Mouse (Mus musculus) stomach, embryonic 15.5 days (tissue): Measurements from ENCODE around the gene Adora2b. TPM values are rescaled to one million over a fixed set of nuclear protein-coding genes. Genes with fewer than 3 reads are reported as not detected.

ENCODE experiments used
- ATAC-seq: fragments of 200-750 bp; cut with Nextera tagmentation; 2 replicates; pipeline ENCODE4 v1.8.0; 2017; ENCODE audit warnings: low read depth, moderate number of reproducible peaks, moderate TSS enrichment; ENCODE audit not compliant: insufficient read depth, low FRiP score
- H3K27ac ChIP-seq: fragments of 300-500 bp; sonication (generic); 2 replicates; pipeline ENCODE4 v1.5.1; 2015; ENCODE audit warnings: mild to moderate bottlenecking, inconsistent platforms
- H3K27me3 ChIP-seq: fragments of 300-500 bp; sonication (generic); replicated peaks from 2 replicates; pipeline ENCODE4 v1.6.1; 2015; ENCODE audit warnings: inconsistent platforms
- H3K36me3 ChIP-seq: fragments of 300-500 bp; sonication (generic); 2 replicates; pipeline ENCODE4 v1.6.1; 2015; ENCODE audit warnings: inconsistent platforms
- H3K4me1 ChIP-seq: fragments of 300-500 bp; sonication (generic); 2 replicates; pipeline ENCODE4 v1.6.1; 2015; ENCODE audit warnings: inconsistent platforms
- H3K4me2 ChIP-seq: fragments of 300-500 bp; sonication (generic); 2 replicates; pipeline ENCODE4 v1.6.1; 2015; ENCODE audit warnings: mild to moderate bottlenecking, inconsistent platforms
- H3K4me3 ChIP-seq: fragments of 300-500 bp; sonication (generic); replicated peaks from 2 replicates; pipeline ENCODE4 v1.5.1; 2015; ENCODE audit warnings: inconsistent platforms
- H3K9ac ChIP-seq: fragments of 300-500 bp; sonication (generic); 2 replicates; pipeline ENCODE4 v1.6.1; 2015; ENCODE audit warnings: inconsistent platforms
- H3K9me3 ChIP-seq: fragments of 300-500 bp; sonication (generic); 2 replicates; pipeline ENCODE4 v1.6.1; 2016; ENCODE audit warnings: inconsistent platforms
- WGBS: fragments of 180-500 bp; shearing (Covaris S2); methylation state at CpG from one replicate; pipeline ENCODE4 v1.1.7; 2015; 5-methylcytosine and 5-hydroxymethylcytosine counted together
- polyA plus RNA-seq: library from polyadenylated mRNA; unstranded; fragments of >200 nt; fragmentation: Nextera tagmentation; extraction: Ambion mirVana; gene quantifications from 2 replicates; pipeline ENCODE4 v1.2.1, GENCODE M21; 2015

Gene Adora2b
- polyA plus RNA-seq, 1 experiment from 2014 or later: 7.1 TPM

GRCm38 (mm10) chr11:62298883-62299282, 50.1 kb downstream of the Adora2b start:
- no peak overlapping the region for H3K4me3 ChIP-seq
- no peaks in the 10 kb centered on the region for H3K27me3 ChIP-seq
- H3K36me3 ChIP-seq: no peaks in the 10 kb centered on the region
- H3K4me2 ChIP-seq: no peak overlapping the region
- no peak overlapping the region for H3K27ac ChIP-seq
- ATAC-seq: no peak
- no peak overlapping the region for H3K9ac ChIP-seq
- H3K4me1 ChIP-seq: no peaks in the 10 kb centered on the region
- 83% methylated on average over 6 of the region's 6 CpGs for WGBS
- H3K9me3 ChIP-seq: no peaks in the 10 kb centered on the region

- no peaks in the 10 kb centered on the region for H3K27me3 ChIP-seq
- no peak overlapping the region for H3K4me3 ChIP-seq
- ATAC-seq: no peak
- 95% methylated on average over 2 of the region's 2 CpGs for WGBS
- no peak overlapping the region for H3K4me2 ChIP-seq
- H3K4me1 ChIP-seq: no peaks in the 10 kb centered on the region
- no peak overlapping the region for H3K27ac ChIP-seq
- H3K9me3 ChIP-seq: no peaks in the 10 kb centered on the region
- H3K9ac ChIP-seq: no peak overlapping the region
- no peaks in the 10 kb centered on the region; the same call in none of the 2 replicates for H3K36me3 ChIP-seq
Measured at GRCm38 (mm10) chr11:62305866-62306265, 57.1 kb downstream of the Adora2b start.

GRCm38 (mm10) chr11:62309296-62309695, 60.5 kb downstream of the Adora2b start:
- H3K4me1 ChIP-seq: no peaks in the 10 kb centered on the region
- H3K27ac ChIP-seq: no peak overlapping the region
- no peaks in the 10 kb centered on the region for H3K27me3 ChIP-seq
- no peak overlapping the region for H3K4me3 ChIP-seq
- peaks cover 15% of the 10 kb centered on the region for H3K36me3 ChIP-seq
- H3K9me3 ChIP-seq: no peaks in the 10 kb centered on the region
- ATAC-seq: no peak
- H3K9ac ChIP-seq: no peak overlapping the region
- 91% methylated on average over 2 of the region's 2 CpGs for WGBS
- H3K4me2 ChIP-seq: no peak overlapping the region

DNA sequence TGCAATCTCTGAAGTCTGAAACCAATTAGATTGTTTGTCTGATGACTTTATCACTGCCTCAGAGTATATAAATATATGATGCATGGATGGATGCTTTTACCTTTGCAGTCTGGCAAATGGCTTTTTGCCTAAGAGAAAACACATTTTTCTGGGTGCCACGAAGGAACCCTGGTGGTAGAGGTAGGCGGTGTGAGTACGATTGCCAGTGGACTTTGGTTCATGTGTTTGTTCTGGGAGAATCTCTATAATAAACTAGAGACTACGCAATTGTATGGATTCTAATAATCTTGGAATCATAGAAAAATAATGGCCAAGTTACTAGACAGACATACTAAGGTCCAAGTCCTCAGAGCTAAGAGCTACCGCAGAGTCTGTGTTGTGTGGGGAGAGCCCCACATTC, 66.2 kb downstream of the Adora2b start:
- H3K4me3 ChIP-seq: no peak overlapping the region
- ATAC-seq: no peak
- H3K4me1 ChIP-seq: no peaks in the 10 kb centered on the region
- H3K9ac ChIP-seq: no peak overlapping the region
- no peak overlapping the region for H3K27ac ChIP-seq
- peaks cover 36% of the 10 kb centered on the region for H3K36me3 ChIP-seq
- no peaks in the 10 kb centered on the region for H3K27me3 ChIP-seq
- H3K9me3 ChIP-seq: no peaks in the 10 kb centered on the region
- WGBS: 94% methylated on average over 5 of the region's 5 CpGs
- no peak overlapping the region for H3K4me2 ChIP-seq

Other genes with a start within 250 kb of the Adora2b start
- 18.7 and 21.1 TPM in 2 replicates for gene Zswim7, start 32.4 kb downstream of the Adora2b start, polyA plus RNA-seq
- 20.9 and 21.2 TPM in 2 replicates for gene Ttc19, start 32.5 kb downstream of the Adora2b start, polyA plus RNA-seq
- 9.4 and 11.4 TPM in 2 replicates for gene Pigl, start 209.5 kb downstream of the Adora2b start, polyA plus RNA-seq
- 140 and 155 TPM in 2 replicates for gene Ncor1, start 209.6 kb downstream of the Adora2b start, polyA plus RNA-seq